Mouse (Mus musculus) CH12.LX (cell line): ENCODE data around the gene Gm20458. TPM values are rescaled to one million over a fixed set of nuclear protein-coding genes. Genes with fewer than 3 reads are reported as not detected.

Source experiments
- DNase-seq: peaks from one replicate; pipeline ENCODE4 v3.0.0-alpha.2; 2013; ENCODE audit errors: extremely low read depth
- H3K27ac ChIP-seq: 2 replicates; pipeline ENCODE4 v1.5.1; 2012; ENCODE audit warnings: low read depth, mild to moderate bottlenecking, control low read depth, moderate library complexity; ENCODE audit not compliant: insufficient read depth
- H3K27me3 ChIP-seq: replicated peaks from 2 replicates; pipeline ENCODE3; 2012; ENCODE audit warnings: inconsistent platforms
- H3K36me3 ChIP-seq, 2 experiments: replicated peaks in 1 of 2; 2 replicates each; pipeline versions ENCODE3 to v1.6.1; 2012; ENCODE audit warnings: inconsistent platforms in 1 of 2, low read length in 1 of 2, mild to moderate bottlenecking in 1 of 2, mixed read lengths in 1 of 2, moderate library complexity in 1 of 2; ENCODE audit not compliant: control insufficient read depth in 1 of 2, insufficient read depth in 1 of 2
- H3K4me1 ChIP-seq, 2 experiments: 2 replicates each; pipeline ENCODE4 v1.6.1; 2012; ENCODE audit warnings: inconsistent platforms in 1 of 2, moderate library complexity in 1 of 2; ENCODE audit not compliant: insufficient read depth in 2 of 2, control insufficient read depth in 1 of 2
- H3K4me2 ChIP-seq: 2 replicates; pipeline ENCODE4 v1.6.1; 2012; ENCODE audit warnings: low read depth, mild to moderate bottlenecking, control low read depth; ENCODE audit not compliant: poor library complexity, insufficient read depth, severe bottlenecking
- H3K4me3 ChIP-seq, 3 experiments: fragments of 150-350 bp in 1 of 3; sonication (generic) in 1 of 3; replicated peaks in 1 of 3; 2 replicates each; pipeline versions ENCODE3 to v1.5.1; 2011 to 2012; ENCODE audit warnings: low read depth in 2 of 3, low read length in 2 of 3, mild to moderate bottlenecking in 2 of 3, moderate library complexity in 2 of 3, control low read depth in 1 of 3, improper control_type of control experiment in 1 of 3, inconsistent platforms in 1 of 3, mixed read lengths in 1 of 3; ENCODE audit not compliant: poor library complexity in 1 of 3
- H3K79me2 ChIP-seq: replicated peaks from 2 replicates; pipeline ENCODE4 v1.6.1; 2012; ENCODE audit warnings: mild to moderate bottlenecking, moderate library complexity; ENCODE audit not compliant: control insufficient read depth, poor library complexity, insufficient read depth, severe bottlenecking; ENCODE audit errors: extremely low read depth
- H3K9ac ChIP-seq: 2 replicates; pipeline ENCODE4 v1.6.1; 2012; ENCODE audit warnings: low read depth, mild to moderate bottlenecking, control low read depth, moderate library complexity; ENCODE audit not compliant: insufficient read depth
- H3K9me3 ChIP-seq: replicated peaks from 2 replicates; pipeline ENCODE3; 2012; ENCODE audit warnings: low read length, inconsistent platforms, mixed read lengths
- CHD1 ChIP-seq: IDR thresholded peaks from 2 replicates; pipeline ENCODE4 v1.6.1; 2012; ENCODE audit warnings: low read depth, low read length, improper control_type of control experiment, inconsistent platforms
- CTCF ChIP-seq, 2 experiments: IDR thresholded peaks in 1 of 2; conservative IDR thresholded peaks in 1 of 2; 2 replicates each; pipeline ENCODE4 v1.5.1; 2011 to 2012; ENCODE audit warnings: low read depth in 2 of 2, low read length in 2 of 2, improper control_type of control experiment in 1 of 2, inconsistent platforms in 1 of 2, mild to moderate bottlenecking in 1 of 2, moderate library complexity in 1 of 2
- E2F4 ChIP-seq: IDR thresholded peaks from 2 replicates; pipeline ENCODE4 v1.6.1; 2011; ENCODE audit warnings: low read depth, low read length, improper control_type of control experiment; ENCODE audit not compliant: insufficient replicate concordance
- ELF1 ChIP-seq: IDR thresholded peaks from 2 replicates; pipeline ENCODE4 v1.6.1; 2014; ENCODE audit warnings: low read depth, mild to moderate bottlenecking, inconsistent platforms, low read length, improper control_type of control experiment
- EP300 ChIP-seq: IDR thresholded peaks from 2 replicates; pipeline ENCODE4 v1.6.1; 2011; ENCODE audit warnings: low read length, improper control_type of control experiment
- ETS1 ChIP-seq: conservative IDR thresholded peaks from 2 replicates; pipeline ENCODE4 v1.6.1; 2012; ENCODE audit warnings: low read depth, mild to moderate bottlenecking, inconsistent platforms, low read length, improper control_type of control experiment, moderate library complexity
- JUND ChIP-seq: conservative IDR thresholded peaks from 2 replicates; pipeline ENCODE4 v1.6.1; 2011; ENCODE audit warnings: low read depth, low read length, improper control_type of control experiment
- MAFK ChIP-seq: IDR thresholded peaks from 2 replicates; pipeline ENCODE4 v1.6.1; 2011; ENCODE audit warnings: low read length, improper control_type of control experiment; ENCODE audit not compliant: insufficient replicate concordance
- MAX ChIP-seq: IDR thresholded peaks from 2 replicates; pipeline ENCODE4 v1.6.1; 2011; ENCODE audit warnings: low read length, improper control_type of control experiment
- MAZ ChIP-seq: IDR thresholded peaks from 2 replicates; pipeline ENCODE4 v1.6.1; 2012; ENCODE audit warnings: low read depth, mild to moderate bottlenecking, inconsistent platforms, low read length, improper control_type of control experiment, moderate library complexity
- MXI1 ChIP-seq: IDR thresholded peaks from 2 replicates; pipeline ENCODE4 v1.6.1; 2011; ENCODE audit warnings: mild to moderate bottlenecking, low read depth, low read length, improper control_type of control experiment
- MYC ChIP-seq: IDR thresholded peaks from 2 replicates; pipeline ENCODE4 v1.6.1; 2011; ENCODE audit warnings: low read depth, mild to moderate bottlenecking, improper control_type of control experiment, low read length
- NELFE ChIP-seq: IDR thresholded peaks from 2 replicates; pipeline ENCODE4 v1.6.1; 2011; ENCODE audit warnings: low read depth, low read length, improper control_type of control experiment
- NRF1 ChIP-seq: IDR thresholded peaks from 2 replicates; pipeline ENCODE4 v1.6.1; 2014; ENCODE audit warnings: low read depth, mild to moderate bottlenecking, inconsistent platforms, low read length, improper control_type of control experiment, moderate library complexity
- POLR2AphosphoS2 ChIP-seq: IDR thresholded peaks from 2 replicates; pipeline ENCODE4 v1.6.1; 2011; ENCODE audit warnings: low read depth, low read length, improper control_type of control experiment
- RCOR1 ChIP-seq: conservative IDR thresholded peaks from 2 replicates; pipeline ENCODE4 v1.6.1; 2012; ENCODE audit warnings: low read depth, mild to moderate bottlenecking, inconsistent platforms, low read length, improper control_type of control experiment
- SIN3A ChIP-seq: IDR thresholded peaks from 2 replicates; pipeline ENCODE4 v1.6.1; 2012; ENCODE audit warnings: low read length, improper control_type of control experiment, inconsistent platforms
- SMC3 ChIP-seq: IDR thresholded peaks from 2 replicates; pipeline ENCODE4 v1.6.1; 2011; ENCODE audit warnings: low read depth, low read length, improper control_type of control experiment
- USF1 ChIP-seq: IDR thresholded peaks from 2 replicates; pipeline ENCODE4 v1.6.1; 2014; ENCODE audit warnings: low read depth, mild to moderate bottlenecking, inconsistent platforms, low read length, improper control_type of control experiment
- ZMIZ1 ChIP-seq: IDR thresholded peaks from 2 replicates; pipeline ENCODE4 v1.6.1; 2012; ENCODE audit warnings: low read depth, mild to moderate bottlenecking, inconsistent platforms, low read length, improper control_type of control experiment
- dilution Hi-C: fragments of 300-500 bp; cut with MboI; formaldehyde crosslinking; loops from 2 replicates; pipeline ENCODE4 v1.14.3; 2020; ENCODE audit warnings: low sequenced_read_pairs; ENCODE audit not compliant: extremely low pct_unique_long_range_greater_than_20kb, extremely low pct_ligation_motif_present
- in situ Hi-C: fragments of 300-500 bp; cut with MboI; formaldehyde crosslinking; loops from 3 replicates; pipeline ENCODE4 v1.14.3; 2019; ENCODE audit warnings: low sequenced_read_pairs, low pct_ligation_motif_present, low pct_unique_long_range_greater_than_20kb, mixed read lengths
- polyA plus RNA-seq: library from polyadenylated mRNA; unstranded; fragments of >175 nt; gene quantifications from 2 replicates; pipeline ENCODE4 v1.2.1, GENCODE M21; 2012; ENCODE audit warnings: low read depth; ENCODE audit not compliant: insufficient read length
- total RNA-seq, 2 experiments: library from RNA; depleted of rRNA; stranded (reverse); fragments of 300-350 nt in 1 of 2; fragments of >200 nt in 1 of 2; gene quantifications; 2 replicates each; pipeline ENCODE4 v1.2.3; 2012 to 2014

Gm20458 gene
- total and polyA plus RNA-seq, 3 experiments: 0.31 to 1.1 (median 0.74) TPM

- DNase-seq: no peak
- no peaks in the 10 kb centered on the region for H3K9me3 ChIP-seq
- TF ChIP-seq MAZ: no peak
- TF ChIP-seq ZMIZ1: no peak
- no peak for TF ChIP-seq RCOR1
- TF ChIP-seq MYC: no peak
- no peak for TF ChIP-seq EP300
- TF ChIP-seq CTCF (conservative IDR thresholded peaks at IDR 0.05 in 1 of 2, IDR thresholded peaks at IDR 0.05 in 1 of 2; ENCODE audit: low read depth in 2 of 2, low read length in 2 of 2): no peak
- TF ChIP-seq NRF1: no peak
- no peak for TF ChIP-seq USF1
- TF ChIP-seq NELFE: no peak
- TF ChIP-seq JUND: no peak
- no peak for TF ChIP-seq MXI1
- no peak for TF ChIP-seq MAFK
- TF ChIP-seq CHD1: no peak
- no peak for TF ChIP-seq ELF1
- TF ChIP-seq POLR2AphosphoS2: no peak
- TF ChIP-seq ETS1: no peak
- no peak for TF ChIP-seq MAX
- no peak for TF ChIP-seq SMC3
- TF ChIP-seq, all 38 proteins: peak for 0
- dilution Hi-C loops (no loop called here), in situ Hi-C loops (loop anchor here (5.0 kb wide), 1 partner anchor 42 kb away; no protein-coding TSS in a partner anchor)
- H3K4me1 ChIP-seq: peaks cover 0 to 18% of the 10 kb centered on the region in 2 experiments; a peak in 2 of 4 replicates
- H3K36me3 ChIP-seq: peaks cover 37 to 73% of the 10 kb centered on the region in 2 experiments
- H3K27me3 ChIP-seq: no peaks in the 10 kb centered on the region
- H3K27ac ChIP-seq: no peak overlapping the region
- peaks cover 11% of the 10 kb centered on the region for H3K79me2 ChIP-seq
- no peak overlapping the region for H3K9ac ChIP-seq
- no peak overlapping the region for H3K4me3 ChIP-seq
- no peak overlapping the region for H3K4me2 ChIP-seq
These were observed 4.4 kb downstream of the Gm20458 start for GRCm38 (mm10) chr2:164465161-164465560.

- H3K36me3 ChIP-seq: peaks cover 40 to 85% of the 10 kb centered on the region in 2 experiments
- H3K4me3 ChIP-seq: no peak overlapping the region
- H3K9me3 ChIP-seq: no peaks in the 10 kb centered on the region
- H3K4me2 ChIP-seq: no peak overlapping the region
- peaks cover 4% of the 10 kb centered on the region for H3K79me2 ChIP-seq
- H3K4me1 ChIP-seq: peaks cover 0 to 16% of the 10 kb centered on the region in 2 experiments; a peak in 2 of 4 replicates
- in situ Hi-C loops: loop anchor here (5.0 kb wide), 1 partner anchor 41 kb away; no protein-coding TSS in a partner anchor
- TF ChIP-seq ZMIZ1: no peak
- no peak for TF ChIP-seq USF1
- TF ChIP-seq E2F4: no peak
- TF ChIP-seq MYC: no peak
- TF ChIP-seq MXI1: no peak
- no peak for TF ChIP-seq SIN3A
- TF ChIP-seq JUND: no peak
- no peak overlapping the region for H3K27ac ChIP-seq
- no peaks in the 10 kb centered on the region for H3K27me3 ChIP-seq
- dilution Hi-C loops: no loop called here
- H3K9ac ChIP-seq: no peak overlapping the region
- DNase-seq: no peak
These were observed 6.0 kb downstream of the Gm20458 start for GRCm38 (mm10) chr2:164466787-164467186.
